Mouse (Mus musculus): ENCODE results near the gene Aagab.

Aagab gene

DNA sequence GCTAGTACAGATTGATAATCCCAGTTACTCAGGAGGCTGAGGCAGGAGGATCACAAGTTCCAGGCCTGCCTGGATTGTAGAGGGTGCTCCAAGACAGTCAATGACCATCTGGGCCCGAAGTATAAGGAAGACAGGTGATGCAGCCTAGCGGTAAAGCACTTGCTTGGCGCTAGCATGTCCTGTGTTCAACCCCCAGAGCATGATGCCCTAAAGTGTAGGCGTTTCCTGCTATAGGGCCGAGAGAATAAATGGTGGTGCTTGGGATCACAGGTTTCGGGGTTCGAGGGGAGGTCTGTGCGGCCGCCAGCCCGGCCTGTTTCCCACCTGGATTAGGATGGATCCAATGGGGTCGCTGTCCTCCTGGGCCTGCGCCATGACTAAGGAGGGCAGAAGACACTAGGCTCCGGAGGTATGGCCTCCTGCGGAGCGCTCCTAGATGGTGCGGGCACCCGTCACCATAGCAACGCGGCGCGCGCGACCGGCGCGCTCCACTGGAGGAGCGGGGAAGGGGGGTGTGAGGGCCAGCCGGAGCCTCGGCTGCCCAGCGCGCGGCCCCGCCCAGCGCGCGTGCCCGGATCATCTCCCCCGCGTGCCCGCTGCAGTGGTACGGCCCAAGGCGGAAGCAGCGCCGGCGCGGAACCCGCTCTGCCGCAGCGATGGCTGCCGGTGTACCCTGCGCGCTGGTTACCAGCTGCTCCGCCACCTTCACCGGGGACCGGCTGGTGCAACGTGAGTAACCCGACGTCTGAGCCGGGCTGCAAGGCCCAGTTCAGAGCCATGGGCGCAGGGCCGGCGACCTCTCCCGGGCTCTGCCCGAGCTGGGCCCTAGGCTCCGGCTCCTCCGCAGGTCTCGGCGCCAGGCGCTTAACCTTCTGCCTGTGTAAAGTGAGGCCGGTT, at the start of gene Aagab, which contains the start of gene Iqch:
Aagab (plus strand) TSS at position 618 of the 897 bp plus-strand sequence.
Iqch (minus strand) TSS at position 451 of the 897 bp plus-strand sequence.
- DNase-seq (ENCODE audit: low read depth in 1 of 2, low spot score in 2 of 2) = peak; percentile 94 to 96

DNA sequence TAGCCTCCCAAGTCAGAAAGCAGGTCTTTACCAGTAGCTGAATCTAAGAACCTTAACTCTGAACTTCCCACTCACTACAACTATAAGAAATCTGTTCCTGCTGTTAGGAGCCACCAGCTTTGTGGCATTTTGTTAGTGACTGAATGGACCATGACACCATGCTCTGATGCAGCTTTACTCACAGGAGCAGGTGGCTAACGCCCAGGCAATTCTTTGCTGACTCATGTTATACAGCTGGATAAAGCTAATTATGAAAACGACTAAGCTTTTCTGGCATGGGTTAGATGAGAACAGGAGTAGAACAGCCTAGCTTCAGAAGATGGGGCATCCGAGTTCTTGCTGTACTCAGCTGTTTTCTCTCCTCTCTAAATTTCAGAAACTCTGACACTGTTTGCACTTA, 48.8 kb upstream of the Aagab start:
- no peak for DNase-seq (ENCODE audit: low read depth in 1 of 2, low spot score in 2 of 2)

DNA sequence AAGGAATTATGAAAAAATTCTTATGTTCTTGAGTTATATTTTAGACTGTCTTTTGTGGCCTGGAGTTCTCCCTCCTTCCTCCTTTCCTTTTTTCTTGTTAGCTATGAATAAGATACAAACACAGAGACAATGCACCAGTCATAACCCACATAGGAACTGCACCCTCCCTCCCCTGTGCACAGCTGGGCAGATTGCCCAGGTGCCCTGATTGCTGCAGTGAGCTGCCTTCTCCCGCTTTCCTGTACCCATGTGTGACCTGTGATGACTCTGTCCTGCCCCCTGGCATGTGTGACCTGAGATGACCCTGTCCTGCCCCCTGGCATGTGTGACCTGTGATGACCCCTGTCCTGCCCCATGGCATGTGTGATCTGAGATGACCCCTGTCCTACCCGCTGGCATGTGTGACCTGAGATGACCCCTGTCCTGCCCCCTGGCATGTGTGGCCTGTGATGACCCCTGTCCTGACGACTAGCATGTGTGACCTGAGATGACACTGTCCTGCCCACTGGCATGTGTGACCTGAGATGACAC, 46.9 kb upstream of the Aagab start:
- no peak for DNase-seq (ENCODE audit: low read depth in 1 of 2, low spot score in 2 of 2)

DNA sequence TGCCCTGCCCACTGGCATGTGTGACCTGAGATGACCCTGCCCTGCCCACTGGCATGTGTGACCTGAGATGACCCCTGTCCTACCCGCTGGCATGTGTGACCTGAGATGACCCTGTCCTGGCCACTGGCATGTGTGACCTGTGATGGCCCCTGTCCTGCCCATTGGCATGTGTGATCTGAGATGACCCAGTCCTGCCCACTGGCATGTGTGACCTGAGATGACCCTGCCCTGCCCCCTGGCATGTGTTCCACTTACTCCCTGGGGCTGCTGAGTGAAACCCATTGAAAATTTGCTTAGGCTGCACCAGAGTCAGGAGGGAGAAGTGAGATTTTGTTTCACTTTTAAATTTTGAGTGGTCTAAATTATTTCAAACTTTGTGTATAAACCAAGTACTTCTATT, 46.1 kb upstream of the Aagab start:
- no peak for DNase-seq (ENCODE audit: low read depth in 1 of 2, low spot score in 2 of 2)

DNA sequence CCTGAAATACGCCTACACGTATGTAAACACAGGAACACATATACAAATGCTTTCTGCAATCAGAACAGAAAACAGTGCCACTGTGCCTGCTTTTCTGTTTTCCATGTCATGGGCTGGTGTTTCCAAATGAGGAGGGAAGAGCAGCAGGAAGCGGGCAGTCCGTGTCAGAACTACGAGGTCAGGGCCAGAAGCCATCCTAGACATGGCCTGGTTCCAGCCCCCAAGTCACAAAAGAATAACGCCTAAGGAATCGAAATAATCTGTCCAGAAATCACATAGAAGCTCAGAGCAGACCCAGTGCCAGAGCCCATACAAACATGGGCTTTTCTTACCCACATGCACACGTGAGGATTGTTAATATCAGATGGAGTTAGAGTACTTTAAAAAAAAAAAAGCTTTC, 45.5 kb upstream of the Aagab start:
- no peak for DNase-seq (ENCODE audit: low read depth in 1 of 2, low spot score in 2 of 2)

DNA sequence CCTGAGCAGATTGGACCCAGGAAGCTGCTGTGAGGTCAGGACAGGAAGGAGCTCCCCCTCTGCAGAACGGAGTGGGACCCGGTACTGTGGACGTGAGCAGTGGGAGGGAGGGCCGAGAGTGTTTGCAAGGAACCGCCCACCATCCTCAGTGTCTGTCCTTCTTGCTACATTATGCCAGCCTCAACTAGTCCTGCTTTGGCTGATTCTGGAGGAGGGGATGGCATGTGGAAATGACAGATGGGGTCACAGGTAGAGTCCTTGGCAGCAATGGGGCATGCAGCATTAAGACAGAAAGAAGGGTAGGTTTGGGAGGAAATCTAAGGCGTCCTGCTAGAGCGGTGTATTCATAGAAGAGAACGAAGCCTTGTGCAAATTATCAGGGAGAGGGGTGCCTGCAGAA, 40.5 kb upstream of the Aagab start:
- DNase-seq (ENCODE audit: low read depth in 1 of 2, low spot score in 2 of 2) = no peak

DNA sequence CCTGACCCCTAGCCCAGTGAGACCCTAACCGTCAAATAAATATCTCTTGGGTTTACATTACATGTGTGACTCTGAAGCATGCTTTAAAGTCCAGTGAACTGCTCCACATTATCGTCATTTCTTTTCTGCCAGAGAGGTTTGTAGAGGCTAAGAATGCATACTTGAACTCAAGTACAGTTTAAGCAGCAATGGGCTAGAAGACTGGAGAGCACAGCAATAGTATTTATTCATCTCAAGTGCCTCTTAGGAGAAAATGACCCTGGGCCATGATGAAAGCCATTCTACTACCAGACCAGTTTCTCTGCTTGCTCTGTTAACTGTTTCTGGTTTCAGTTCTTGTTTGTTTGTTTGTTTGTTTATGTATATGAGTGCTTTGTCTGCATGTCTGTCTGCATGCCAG, 39.0 kb upstream of the Aagab start:
- no peak for DNase-seq (ENCODE audit: low read depth in 1 of 2, low spot score in 2 of 2)

DNA sequence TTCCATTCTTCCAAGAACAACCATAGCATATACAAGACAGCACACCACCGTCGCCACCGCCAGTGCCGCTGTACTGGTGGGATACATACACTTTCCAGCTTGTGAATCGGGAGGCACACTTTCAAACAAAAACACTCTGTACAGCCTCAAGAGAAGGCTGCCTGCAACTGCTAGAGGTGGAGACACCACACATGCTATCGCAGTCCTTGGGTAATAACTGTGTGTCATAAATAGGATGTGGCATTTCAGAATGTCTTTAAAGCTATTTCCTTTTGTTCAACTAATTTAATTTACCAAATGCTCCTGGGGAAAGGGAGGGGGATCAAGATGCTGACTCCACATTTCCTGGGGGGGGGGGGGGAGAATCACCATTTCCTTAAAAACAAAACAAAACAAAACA, 34.1 kb upstream of the Aagab start:
- no peak for DNase-seq (ENCODE audit: low read depth in 1 of 2, low spot score in 2 of 2)

DNA sequence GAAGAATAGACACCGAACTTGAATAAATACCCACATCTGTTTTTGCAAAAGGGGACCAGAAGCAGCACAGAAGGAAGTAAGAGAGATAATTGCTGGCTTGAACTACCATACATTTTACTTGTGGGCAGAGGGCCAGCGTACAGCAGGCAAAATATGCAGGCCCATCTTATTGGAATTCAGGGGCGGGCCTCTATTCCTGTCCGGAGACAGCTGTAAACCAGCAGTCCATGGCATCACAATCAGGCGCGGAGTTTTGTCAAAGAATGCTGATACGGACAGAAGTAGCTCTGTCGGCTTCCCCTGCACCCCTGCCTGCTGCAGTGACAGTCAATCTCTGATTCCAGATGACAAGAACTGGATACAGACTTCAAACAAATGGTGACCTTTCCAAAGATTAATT, 33.7 kb upstream of the Aagab start:
- DNase-seq (ENCODE audit: low read depth in 1 of 2, low spot score in 2 of 2) = no peak

DNA sequence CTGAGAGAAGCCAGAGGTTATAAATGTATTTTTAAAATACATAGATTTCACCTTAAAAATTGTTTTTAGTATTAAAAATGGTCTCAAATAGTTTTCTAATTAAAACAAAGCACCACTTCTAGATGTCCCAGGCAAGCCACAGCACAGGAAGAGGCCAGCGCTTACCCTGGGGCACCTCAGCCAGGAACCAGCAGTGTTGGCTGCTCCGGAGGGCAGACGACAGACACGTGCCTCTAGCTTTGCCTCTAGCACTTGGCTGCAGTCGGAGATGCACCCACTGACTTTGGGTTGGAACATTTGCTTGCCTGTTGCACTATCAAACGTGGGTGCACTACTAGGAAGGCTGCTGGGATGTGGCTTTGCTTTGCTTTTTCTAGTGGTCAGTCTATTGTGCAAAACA, 30.6 kb upstream of the Aagab start:
- DNase-seq (ENCODE audit: low read depth in 1 of 2, low spot score in 2 of 2) = no peak

DNA sequence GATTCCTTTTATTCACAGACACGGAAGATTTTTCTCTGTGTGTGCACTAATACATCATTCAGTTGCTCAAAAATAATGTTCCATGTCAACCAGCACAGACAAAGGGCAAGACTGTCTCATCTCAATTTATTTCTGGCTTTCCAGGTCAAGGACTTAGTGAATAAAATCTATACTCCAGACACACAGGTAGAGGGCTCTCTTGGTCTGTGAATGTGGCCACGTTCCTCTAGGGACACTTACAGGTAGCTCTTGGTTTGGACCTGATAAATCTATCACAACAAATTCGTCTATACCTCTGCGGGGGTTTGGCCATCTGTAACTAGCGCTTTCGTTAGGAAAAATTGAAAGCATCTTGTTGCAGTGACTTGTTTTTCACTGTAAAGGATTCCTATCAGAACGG, 29.6 kb upstream of the Aagab start:
- DNase-seq (ENCODE audit: low read depth in 1 of 2, low spot score in 2 of 2) = no peak

DNA sequence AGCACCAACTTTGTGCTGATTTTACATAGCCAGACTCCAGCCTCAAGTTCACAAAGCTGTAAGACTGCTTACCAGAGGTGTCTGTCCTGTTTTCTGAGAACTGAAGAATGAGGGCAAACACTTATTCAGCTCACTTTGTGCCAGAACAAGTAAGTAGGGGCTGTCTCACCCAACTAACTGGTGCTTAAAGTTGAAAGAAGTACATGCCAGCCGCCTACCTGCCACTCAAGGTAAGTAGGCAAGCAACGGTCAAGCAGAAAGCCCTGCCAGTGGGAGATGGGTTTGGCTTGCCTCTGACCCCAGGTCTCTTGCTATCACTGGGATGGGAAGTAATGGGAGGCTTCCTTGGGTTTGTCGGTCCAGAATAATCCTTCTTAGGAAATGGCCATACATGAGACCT, 25.0 kb upstream of the Aagab start:
- DNase-seq (ENCODE audit: low read depth in 1 of 2, low spot score in 2 of 2) = no peak

DNA sequence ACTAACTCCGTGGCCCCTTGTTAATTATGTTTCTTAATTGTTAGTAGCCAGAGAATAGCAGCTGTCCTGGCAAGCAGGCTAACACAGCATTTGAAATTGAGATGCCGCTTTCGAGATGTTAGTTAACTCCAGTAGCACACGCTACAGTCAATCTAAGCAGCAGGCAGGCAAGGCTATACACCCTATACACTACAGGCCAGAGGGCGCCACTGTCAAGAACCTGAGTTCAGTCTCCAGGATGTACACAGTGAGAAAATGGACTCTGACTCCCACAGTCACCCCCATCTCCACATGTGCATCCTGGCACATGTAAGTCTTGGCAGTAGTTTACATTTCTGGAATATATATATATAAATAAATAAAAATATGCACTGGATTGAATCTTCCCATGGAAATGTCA, 22.8 kb upstream of the Aagab start:
- no peak for DNase-seq (ENCODE audit: low read depth in 1 of 2, low spot score in 2 of 2)

DNA sequence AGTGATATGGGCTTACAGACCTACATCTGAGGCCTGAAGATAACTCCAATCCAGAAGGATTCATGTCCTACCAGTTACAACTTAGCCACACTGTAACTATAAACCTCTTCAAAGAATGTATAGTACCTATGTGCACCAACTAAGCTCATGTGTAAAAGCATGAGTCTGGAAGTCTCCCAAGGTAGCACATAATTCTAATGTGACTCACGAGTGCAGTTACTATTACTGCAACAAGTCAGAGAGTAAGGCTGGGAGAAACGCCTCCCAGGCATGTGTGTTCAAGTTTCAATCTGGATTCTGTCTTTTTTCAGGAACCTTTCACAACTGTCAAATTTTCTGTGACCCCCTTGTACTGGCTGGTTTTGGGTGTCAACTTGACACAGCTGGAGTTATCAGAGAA, 22.4 kb upstream of the Aagab start:
- no peak for DNase-seq (ENCODE audit: low read depth in 1 of 2, low spot score in 2 of 2)

DNA sequence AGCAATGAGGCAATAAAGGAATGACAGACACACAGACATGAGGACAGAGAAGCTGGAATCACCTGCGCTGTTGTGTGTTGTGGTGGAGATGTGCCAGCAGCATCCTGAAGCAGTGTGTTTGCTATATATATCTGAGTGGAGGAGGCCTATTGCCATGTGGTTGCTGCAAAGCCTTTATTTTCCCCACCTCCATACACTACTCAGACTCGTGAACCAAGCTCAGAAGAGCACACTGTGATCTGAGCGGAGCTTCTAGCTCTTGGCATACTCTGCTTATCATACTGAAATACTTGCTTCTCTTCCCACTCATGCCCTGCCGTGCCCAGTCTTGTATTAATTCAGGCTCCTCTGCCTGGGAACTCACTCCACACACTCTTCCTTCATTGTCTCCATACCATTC, 20.7 kb upstream of the Aagab start:
- no peak for DNase-seq (ENCODE audit: low read depth in 1 of 2, low spot score in 2 of 2)

DNA sequence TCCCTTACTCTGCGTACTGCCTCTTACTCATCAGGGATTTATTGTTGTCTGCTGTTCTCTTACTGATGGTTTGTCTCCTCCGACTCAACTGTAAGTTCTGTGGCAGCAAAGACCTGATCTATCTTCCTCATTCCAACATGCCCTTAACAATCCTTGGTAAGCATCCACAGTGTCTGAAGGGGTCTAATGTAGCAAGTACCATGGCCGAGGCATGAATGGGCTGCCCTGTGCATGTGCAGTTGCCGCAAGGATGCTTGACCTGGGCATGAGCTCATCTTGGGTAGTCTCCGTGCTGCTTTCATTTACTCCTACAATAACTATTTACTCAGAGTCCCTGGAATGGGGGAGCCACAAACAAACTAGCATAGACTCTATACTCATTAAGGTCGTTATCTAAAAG, 17.2 kb upstream of the Aagab start:
- no peak for DNase-seq (ENCODE audit: low read depth in 1 of 2, low spot score in 2 of 2)

DNA sequence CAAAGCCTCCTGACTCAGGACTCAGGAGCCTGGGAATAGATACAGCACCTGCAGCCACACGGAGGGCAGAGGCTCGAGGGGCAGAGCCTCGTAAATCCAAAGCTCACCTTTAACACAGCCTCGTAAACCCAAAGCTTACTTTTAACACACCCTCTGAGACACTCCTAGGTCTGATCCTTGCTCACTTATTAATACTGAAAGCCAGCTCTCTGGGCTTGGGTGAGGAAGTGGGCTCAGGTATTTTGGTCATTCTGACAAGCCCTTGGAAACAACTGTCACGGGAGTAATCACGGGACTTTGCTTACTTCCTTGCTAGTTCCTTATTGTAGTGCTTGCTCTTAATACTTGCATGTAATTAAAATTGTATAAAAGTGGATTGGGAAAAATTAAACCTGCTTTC, 13.3 kb upstream of the Aagab start:
- no peak for DNase-seq (ENCODE audit: low read depth in 1 of 2, low spot score in 2 of 2)

DNA sequence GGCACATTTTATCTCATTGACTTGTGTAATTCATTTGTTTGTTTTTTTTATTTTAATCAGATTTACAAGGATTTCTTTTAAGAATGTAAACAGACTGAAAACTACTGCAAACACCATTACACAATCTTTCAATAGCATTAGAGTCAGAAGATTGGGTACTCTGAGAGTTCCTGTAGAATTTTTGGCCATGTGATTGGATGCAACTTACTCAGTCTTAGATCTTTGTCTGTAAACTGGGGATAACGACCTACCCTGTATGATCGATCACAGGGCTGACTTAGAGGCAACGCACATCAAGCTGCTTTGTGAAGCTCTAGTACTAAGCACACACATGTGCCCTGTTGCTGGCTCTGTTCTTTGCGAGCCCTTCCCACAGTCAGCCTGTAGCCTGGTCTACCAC, 11.9 kb upstream of the Aagab start:
- no peak for DNase-seq (ENCODE audit: low read depth in 1 of 2, low spot score in 2 of 2)

DNA sequence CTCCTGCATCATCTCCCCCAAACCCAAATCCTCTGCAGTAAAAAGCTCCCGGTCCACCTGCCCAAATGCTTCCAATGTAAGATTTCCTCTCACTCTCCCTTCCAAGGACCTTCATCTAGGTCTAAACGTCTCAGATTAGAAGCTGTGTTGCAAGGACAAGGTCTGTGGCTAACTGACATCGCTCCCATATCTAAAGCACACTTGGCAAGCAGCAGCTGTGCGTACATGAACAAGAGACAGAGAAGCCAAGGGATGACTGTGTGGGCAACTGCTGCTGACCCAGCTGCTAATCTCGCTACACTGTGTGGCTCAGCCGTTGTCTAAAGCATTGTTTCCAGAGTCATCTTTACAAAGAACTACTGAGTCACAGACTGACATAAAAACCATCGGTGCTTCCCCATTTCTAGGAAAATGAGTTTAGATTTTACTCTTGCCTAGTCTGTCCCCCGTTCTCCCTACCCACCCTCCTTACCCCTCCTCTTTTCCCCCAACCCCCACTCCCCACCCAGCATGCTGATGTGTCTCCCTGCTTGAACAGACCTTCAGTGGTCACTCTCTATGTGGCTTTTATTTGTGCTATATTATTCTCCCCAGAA, 10.7 kb upstream of the Aagab start:
- DNase-seq (ENCODE audit: low read depth in 1 of 2, low spot score in 2 of 2) = no peak

DNA sequence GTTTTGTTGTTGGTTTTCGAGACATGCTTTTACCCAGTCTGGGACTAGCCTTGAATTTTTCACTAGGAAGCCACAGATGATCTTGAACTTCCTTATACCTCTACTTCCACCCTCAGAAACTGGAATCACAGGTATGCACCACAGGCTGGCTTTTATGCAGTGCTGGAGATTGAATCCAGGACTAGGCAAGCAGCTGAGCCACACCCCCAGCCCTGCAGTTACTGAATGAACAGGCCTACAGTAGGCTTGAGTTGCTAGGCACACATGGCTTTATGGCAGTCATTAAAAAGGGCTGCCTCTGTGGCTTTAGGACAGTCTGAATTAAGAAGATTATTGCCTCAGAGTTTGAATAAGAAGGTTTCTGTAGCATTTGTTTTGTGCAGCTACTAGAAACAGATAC, 7.4 kb upstream of the Aagab start:
- no peak for DNase-seq (ENCODE audit: low read depth in 1 of 2, low spot score in 2 of 2)

DNA sequence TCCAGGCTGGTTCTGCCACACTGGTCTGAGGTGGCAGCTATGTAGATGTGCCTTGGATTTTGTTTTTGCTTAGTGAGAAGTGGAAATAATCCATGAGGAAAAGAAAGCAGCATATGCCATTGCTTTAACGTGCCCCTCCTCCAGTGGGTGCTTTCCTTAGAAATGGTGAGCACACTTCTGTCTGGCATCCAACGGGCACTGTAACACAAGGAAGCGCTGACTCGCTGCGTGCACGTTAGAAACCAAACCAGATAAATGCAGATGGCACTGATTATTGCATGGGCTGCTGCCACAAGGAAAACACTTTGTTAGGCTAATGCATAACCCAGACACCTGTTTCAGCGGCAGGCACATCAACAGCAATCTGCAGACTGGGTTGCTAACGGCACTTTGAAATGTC, 6.8 kb upstream of the Aagab start:
- DNase-seq (ENCODE audit: low read depth in 1 of 2, low spot score in 2 of 2) = no peak

DNA sequence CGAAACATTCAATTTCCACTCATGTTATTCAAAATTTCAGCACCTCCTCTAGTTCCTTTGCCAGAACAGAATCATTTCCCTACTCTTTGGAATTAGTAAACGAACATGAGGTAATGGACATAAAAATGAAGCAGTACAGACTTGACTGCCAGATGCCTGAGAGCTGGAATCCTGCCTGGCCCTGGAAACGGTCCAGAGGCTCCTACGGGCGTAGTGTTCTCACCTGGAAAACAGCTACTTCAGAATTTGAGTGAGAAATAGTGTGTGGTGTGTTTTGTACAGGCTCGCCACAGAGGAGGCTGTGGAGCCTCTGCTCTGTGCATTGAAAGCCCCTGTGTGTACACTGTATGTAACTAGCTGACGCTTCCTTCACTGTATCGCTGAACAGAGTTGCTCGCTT, 5.8 kb upstream of the Aagab start:
- DNase-seq (ENCODE audit: low read depth in 1 of 2, low spot score in 2 of 2) = no peak

DNA sequence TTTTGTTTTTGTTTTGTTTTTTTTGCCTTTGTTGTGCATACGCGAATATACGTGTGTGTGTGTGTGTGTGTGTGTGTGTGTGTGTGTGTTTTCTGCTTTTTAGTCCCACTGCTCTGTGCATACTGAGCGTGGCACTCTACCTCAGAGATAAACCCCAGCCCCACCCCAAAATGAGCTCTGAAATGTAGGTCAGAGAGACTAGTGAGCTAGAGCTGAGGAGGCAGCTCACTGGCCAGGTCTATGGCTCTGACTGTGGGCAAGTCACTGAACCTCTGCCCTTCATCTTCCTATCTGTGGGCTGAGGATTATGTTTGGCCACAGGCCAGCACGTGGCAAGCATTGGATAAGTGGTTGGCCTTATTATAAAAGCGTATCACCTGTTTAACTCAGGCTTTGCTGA, 1.4 kb downstream of the Aagab start:
- DNase-seq (ENCODE audit: low read depth in 1 of 2, low spot score in 2 of 2) = no peak

Data from monocyte, adult 2 months (primary cell).